Mouse (Mus musculus) ES-E14 (cell line): ENCODE measurements around the gene Vwf.

Source experiments
- CHD2 ChIP-seq: IDR thresholded peaks from 2 replicates; pipeline ENCODE4 v1.6.1; 2014; ENCODE audit warnings: mild to moderate bottlenecking, low read depth, low read length, inconsistent platforms
- MAFK ChIP-seq: IDR thresholded peaks from 2 replicates; pipeline ENCODE4 v1.6.1; 2014; ENCODE audit warnings: mild to moderate bottlenecking, low read depth, low read length, inconsistent platforms; ENCODE audit not compliant: insufficient read depth
- ZC3H11A ChIP-seq: IDR thresholded peaks from 2 replicates; pipeline ENCODE4 v1.6.1; 2012; ENCODE audit warnings: low read depth, mild to moderate bottlenecking, inconsistent platforms, low read length, borderline replicate concordance
- ZNF384 ChIP-seq: IDR thresholded peaks from 2 replicates; pipeline ENCODE4 v1.6.1; 2012; ENCODE audit warnings: low read depth, low read length, inconsistent platforms

- TF ChIP-seq CHD2: no peak
- TF ChIP-seq ZC3H11A: no peak
- no peak for TF ChIP-seq ZNF384
- no peak for TF ChIP-seq MAFK
These were observed 6.2 kb downstream of the Vwf start for GRCm38 (mm10) chr6:125552760-125553159.
